Mouse (Mus musculus) urinary bladder, postnatal 36 days (tissue): ENCODE measurements around the gene Zfp661.

Source experiments
- DNase-seq, 2 experiments: peaks; one replicate each; pipeline ENCODE4 v3.0.0; 2022; ENCODE audit warnings: low spot score in 2 of 2, mixed read lengths in 1 of 2

Gene Zfp661

GRCm38 (mm10) chr2:127550446-127550845 is 36.4 kb downstream of the Zfp661 start:
- no peak for DNase-seq

DNA sequence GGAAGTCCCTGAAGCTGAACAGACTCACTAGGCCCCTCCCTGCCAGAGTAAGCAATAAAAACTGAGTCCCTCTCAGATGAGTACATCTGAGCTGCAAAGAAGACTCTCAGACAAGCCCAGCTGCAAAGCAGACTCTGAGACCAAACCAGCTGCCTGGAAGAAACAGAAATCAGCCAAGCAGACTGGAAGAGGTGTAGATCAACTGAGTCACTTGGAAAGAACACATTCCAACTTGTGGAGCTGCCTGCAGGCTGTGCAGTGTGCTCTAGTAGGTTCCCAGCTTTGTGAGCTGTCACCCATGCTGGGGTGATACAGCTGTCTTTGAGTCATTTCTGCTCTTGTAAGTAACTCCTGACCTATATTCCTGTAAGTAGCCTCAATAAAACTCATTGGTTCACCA is 37.2 kb downstream of the Zfp661 start:
- DNase-seq, result no peak

DNA sequence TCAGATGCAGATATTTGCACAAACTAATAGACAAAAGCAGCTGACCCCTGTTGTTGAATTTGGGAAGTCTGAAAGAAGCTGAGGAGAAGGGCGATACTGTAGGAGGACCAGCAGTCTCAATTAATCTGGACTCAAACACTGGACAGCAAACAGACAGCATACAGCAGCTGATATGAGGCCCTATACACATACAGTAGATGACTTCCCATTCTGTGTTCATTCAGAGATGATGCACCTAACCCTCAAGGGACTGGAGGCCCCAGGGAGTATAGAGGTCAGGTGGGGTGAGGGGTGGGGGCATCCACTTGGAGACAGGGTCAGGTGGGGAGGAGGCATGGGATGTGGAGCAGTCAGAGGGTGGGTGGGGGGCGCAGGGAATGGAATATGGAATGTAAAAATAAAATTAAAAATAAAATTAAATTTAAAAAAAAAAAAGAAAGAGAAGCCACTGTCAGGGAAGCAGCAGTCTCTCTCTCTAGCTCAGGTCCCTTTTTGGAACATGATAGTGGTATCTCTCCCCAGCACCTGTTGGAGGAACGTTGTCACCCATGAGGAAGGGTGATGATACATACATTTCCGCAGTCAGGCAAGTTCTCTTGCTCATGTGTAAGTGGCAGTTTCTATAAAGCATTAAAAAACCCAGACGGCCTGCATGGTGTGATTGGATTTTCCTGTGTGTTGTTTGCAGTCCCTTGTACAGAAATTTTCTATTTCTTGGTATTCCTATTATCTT is 38.4 kb downstream of the Zfp661 start:
- no peak for DNase-seq

GRCm38 (mm10) chr2:127541697-127542096 is 45.2 kb downstream of the Zfp661 start:
- DNase-seq, result no peak

GRCm38 (mm10) chr2:127541185-127541584 is 45.7 kb downstream of the Zfp661 start, which contains the start of gene Prom2:
Prom2 (minus strand) TSS chr2:127541467.
- peak; percentile 73 to 80 for DNase-seq

DNA sequence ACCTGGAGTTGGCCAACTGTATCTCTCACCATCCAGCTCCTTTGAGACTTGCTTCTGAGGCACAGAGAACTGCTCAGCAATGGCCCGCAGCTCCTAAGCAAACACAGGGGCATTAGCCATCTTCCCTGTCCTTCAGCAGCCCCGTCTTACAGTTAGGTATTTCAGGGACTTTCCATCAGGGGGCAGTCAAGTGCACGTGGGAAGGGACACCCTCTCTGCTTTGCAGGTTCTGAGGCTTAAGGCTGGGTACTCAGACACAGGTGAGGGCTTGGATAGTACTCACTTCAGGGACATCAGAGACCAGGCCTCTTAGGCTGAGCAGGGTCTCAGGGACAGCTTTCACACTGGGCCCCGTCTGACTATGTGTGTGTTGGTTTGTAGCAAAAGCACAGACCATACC is 47.4 kb downstream of the Zfp661 start:
- DNase-seq, result no peak

DNA sequence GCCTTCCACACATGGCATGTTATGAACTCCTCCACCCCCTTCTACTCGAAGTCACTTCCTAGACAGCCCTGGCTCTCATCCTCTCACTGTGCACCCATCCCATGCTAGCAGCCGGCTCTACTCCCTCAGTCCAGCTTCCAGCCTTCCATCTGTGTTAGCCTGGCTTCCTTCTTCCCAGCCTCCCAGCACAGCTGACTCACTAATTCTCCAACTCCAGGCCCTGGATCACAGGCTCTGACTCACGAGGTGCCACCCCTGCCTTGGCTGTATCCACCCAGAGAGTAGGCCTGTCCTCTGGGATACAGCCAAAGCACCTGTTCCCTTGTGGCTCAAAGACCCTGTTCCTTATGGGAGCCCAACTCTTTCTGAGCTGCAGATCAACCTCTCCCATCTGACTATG is 49.3 kb downstream of the Zfp661 start:
- DNase-seq, result no peak

DNA sequence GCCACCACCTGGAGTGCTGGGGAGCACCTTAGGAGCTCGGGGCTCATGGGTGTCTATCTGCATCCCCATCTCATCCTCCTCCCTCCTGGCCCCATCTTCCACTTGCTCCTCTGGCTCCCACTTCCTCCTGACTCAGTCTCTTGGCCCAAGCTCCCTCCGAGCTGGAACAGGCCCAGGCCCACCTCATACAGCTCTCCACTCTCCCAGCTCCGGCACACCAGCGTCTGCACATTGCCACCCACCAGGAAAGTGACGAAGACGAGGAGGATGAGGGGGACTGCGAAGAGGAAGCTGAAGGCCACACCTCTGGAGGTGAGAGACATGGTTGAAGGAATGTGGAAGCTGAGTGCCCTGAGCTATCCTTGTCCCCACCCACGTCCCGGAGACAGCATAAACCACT is 51.5 kb downstream of the Zfp661 start:
- DNase-seq, result no peak

GRCm38 (mm10) chr2:127532379-127532778 is 54.5 kb downstream of the Zfp661 start:
- DNase-seq, result no peak

DNA sequence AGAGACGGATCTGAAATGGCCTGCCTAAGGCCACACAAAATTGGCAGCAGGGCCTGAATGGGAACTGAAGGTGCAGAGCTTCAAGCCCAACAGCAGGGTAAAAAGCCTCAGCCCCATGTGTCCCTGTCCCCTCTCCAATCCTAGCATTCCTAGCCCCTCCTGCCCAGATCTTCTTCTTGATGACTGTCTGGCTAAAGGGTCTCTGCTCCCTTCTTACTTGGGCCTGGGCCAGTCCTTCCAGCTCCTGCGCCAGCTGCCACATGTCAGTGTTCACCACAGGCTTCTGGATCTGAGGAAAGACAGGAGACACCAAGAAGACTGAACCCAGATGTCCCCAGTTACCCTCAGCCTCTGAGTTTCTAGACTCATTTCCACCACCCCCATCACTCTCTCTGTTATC is 55.3 kb downstream of the Zfp661 start:
- no peak for DNase-seq

- no peak for DNase-seq
These were observed 56.5 kb downstream of the Zfp661 start for GRCm38 (mm10) chr2:127530418-127530817.

DNA sequence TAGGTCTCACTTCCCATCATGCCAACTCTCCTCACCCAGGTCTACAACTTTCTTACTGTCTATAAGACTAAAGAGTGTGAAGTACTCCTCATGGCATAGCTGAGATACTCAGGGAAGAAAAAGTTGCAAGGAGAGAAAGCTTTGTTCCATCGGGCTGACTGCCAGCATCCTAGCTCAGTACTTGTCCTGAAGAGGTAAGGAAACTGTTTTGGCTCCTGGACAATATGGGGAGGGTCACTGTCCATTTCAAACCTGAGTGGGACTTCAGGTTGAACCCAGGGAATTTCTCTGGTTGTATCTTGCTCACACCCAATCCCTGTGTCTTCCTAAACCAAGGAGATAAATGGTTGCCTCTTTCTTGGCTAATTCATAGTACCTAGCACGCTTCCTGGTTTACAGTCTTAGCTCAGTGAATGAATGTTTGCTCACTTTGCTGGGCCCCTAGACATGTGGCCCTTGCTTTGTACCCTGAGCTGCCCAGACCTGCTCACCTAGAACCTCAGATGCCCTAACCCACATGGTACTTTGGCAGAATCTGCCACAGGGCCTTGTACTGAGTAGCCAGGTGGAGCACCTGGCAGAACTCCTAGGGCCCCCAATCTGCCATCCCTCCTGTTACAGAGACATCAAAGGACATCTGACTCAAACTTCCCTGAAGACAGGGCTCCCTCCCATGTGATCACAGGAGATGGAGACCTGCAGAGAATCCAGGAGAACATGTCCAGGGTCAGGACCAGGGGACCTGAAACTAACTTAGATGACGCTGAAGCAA is 61.7 kb downstream of the Zfp661 start:
- no peak for DNase-seq
